Mouse (Mus musculus) thymus, postnatal 25 days (tissue): Measurements from ENCODE around the gene Kcnj5.
A peak's percentile ranks its signal among the peaks of the same experiment; 100 is the strongest.

Experiments used
- DNase-seq: peaks from one replicate; pipeline ENCODE4 v3.0.0; 2022

Gene Kcnj5

DNA sequence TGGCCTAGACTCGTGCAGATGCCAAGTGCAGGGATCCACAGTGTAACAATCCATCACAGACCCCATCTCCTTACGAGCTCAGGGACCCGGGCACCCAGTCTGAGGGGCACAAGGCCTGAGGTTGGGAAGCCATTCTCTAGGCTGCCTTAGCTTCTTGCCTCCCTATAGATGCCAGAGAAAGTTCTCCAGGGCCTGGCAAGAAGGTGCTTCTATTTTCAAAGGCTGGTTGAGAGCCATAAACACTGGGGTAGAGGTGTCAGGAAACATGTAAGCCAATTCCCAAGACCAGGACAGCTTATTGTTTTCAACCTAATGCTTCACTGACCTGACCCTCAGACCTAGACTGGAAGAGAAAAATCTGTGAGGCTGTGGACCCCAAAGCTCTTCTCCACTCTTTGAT lies 28.2 kb downstream of the Kcnj5 start:
- DNase-seq: no peak

DNA sequence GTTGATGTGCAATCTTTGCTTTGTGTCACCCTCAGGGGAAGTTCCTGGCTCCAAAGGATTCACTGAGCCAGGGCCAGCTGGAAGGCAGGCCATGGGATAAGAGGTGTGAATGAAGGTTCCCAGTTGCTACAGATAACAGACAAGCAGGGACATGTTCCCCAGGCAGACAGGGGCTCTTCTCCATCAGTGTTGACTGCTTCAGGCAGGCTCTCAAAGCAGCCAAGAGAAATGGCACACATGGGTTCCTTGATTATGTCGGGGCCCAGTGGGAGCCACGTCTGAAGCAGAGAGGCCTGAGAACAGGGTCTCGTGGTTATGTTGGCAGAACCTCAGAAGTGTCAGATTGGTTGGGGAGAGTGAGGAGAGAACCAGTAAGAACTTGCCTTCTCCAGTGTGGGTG lies 30.1 kb downstream of the Kcnj5 start:
- no peak for DNase-seq

DNA sequence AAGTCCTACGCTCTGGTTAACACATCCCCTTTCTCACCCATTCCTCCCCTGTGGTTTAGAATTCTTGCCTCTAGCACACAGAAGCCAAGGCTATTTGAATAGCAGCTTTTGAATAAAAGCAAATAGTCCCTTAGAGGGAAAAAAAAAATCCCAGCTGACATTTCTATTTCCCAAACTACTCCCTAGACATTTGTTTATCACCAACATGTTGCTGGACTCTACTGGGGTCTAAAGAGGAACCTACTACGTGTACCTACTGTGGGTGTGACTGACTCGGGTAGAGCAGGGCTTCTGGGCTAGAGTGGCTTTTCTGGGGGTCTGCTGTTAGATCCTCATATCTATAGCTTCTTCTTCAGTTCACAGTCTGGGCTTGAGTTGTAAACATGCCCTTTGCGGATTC lies 31.9 kb downstream of the Kcnj5 start:
- no peak for DNase-seq

DNA sequence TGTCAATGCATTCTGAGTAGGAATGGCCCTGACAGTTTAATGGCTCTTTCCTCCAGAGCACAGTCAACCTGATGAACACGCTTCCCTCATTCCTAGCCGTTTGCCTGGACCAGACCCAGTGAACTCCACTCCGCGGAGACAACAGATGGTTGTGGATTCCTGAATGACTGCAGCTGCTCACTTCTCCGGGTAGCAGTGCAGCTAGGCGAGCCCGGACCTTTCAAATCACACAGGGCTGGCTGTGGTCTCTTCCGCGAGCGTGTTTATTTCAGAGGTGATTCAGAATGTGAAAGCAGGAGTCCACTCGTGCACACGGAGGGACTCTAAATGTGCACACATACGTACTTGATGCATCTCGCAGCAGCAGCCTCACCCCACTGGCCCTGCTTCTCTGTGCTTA lies 32.4 kb downstream of the Kcnj5 start:
- DNase-seq: no peak

DNA sequence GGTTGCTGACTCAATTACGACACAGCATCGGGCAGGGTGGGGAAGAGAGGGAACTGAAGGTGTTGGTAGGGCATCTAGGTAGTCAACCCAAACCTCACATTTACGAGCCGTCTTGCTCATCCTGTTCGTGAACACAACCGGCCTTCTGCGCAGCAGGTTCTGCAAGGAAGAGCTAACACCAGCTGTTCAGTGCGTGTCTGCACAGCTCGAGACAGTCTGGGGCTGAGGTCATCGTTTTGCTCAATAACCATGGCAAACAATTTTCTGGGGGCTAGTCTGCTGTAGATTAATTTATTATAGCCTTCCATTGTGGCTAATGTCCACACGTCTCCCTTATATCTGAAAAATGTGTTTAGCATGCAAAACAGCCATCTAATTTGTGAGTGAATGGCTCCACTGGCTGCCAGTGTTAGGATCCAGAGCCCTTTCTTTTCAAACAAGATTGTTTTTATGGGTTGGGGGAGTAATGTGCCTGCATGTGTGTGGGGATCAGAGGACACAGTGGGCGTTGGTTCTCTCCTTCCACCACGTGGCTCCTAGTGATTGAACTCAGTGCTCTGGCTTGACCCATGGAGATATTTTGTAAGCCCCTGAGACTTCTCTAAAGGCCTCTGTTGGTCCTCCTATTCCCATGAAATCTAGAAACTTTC lies 41.5 kb downstream of the Kcnj5 start:
- no peak for DNase-seq

DNA sequence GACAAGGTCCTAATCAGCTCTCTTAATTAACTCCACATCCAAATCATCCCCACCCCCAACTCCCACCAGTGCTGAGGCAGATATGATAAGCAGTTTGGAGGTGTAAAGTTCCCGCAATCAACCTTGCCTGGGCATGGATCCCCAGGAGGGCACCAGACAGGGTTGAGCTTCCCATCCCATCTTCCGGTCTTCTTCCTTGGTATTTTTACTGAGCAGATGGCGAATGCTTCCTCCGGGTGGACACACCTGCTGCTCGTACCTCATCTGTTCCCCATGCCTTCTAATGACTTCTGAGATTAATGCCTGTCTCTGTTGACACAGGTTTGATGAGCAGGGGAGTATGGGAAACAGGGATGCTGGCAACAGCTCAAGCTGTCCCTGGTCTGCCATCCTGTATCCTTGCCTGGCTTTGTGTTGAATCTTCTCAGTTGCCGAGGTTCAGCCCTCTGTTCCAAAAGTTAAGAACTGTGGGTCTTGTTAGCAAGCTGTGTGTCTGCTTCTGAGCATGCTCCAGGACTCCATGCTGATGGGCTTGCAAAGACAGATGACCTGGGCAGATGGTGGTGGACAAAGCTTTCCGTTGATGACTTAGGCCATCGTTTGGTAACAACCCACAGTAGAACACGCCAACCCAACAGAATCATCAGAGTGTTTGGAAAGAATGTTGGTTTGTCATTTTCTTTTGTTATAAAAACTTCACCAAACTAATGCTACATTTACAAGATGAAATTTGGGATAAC lies 48.9 kb downstream of the Kcnj5 start:
- no peak for DNase-seq

DNA sequence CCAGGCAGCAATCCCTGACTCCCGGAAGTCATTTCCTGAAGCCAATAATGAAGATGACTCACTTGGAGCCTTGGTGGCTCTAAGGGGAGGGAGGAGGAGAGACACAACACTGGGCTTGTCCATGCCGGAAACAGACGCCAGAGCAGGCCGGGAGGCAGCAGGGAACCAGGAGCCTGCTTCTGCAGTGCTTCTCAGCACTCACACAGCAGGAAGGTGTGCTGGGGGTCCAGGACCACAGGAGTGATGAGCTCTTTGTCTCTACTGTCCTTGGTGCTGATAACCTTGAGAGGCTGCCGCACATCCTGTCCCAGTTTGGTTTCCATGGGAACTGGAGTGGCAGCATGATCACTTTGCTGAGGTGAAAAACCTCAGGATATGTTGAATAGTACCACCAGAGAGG lies 51.5 kb downstream of the Kcnj5 start:
- DNase-seq: no peak

DNA sequence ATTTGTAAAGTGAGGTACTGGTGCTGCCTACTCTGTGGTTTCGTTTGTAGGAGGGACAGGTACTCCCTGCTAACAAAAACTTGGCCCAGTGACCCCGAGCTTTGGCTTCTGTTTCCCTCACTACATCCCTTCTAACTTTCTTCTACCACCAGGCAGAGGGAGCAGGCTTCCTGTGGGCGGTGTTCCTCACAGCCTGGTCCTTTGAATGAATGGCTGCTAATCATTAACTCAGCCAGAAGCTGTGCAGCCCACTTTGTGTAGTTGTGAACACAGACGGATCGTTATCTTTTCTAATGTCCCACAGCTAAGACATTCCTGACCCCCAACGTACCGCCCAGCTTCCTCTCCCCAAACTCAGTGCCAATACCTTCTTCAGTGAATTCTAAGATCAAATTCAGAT lies 52.5 kb downstream of the Kcnj5 start:
- no peak for DNase-seq

DNA sequence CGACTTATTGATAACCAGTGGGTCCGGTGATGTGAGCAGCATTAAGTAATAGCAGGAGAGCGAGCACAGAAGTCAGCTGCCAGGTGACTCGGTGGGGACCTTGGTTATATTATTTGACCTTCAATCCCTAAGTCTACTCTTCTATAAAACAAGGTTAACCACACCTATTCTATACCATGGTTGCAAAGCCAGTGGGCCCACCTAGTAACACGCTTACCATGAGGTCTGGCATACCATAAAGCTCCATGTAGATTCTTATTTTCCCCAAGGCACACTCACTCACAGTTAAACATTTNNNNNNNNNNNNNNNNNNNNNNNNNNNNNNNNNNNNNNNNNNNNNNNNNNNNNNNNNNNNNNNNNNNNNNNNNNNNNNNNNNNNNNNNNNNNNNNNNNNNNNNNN lies 60.6 kb downstream of the Kcnj5 start:
- no peak for DNase-seq

DNA sequence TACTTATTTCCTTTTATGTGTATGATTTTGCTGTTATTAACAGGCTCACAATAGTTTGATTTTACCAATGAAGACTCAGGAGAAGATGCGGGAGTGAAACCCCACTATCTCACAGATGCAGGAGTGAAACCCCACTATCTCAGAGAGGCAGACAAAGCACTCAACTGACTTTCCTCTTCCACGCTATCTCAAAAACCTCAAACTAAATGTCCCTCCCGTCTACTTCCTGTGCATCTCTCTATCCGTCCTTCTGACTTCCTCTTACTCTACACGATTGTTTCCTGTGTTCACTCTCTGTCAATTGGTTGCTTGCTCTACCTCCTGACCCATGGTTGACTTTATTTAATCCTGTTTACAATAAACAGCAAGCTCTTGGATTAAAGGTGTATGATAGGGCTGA lies 63.7 kb downstream of the Kcnj5 start:
- DNase-seq: no peak

DNA sequence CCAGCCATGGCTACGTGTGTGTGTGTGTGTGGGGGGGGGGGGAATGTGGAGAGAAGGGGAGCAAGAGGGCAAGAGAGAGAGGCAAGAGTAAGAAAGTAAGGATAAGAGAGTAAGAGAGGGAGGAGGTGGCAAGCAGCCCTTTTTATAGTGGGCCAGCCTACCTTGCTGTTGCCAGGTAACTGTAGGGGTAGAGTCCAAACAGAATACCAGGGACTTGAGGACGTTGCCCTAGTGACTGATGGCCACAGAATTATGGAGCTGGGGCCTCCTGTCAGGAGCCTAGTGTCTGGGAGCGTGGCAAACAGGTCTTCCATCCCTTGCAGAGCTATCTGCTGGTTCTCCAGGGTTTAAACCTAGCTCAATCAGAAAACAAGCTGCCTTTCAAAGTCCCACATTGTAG lies 64.4 kb downstream of the Kcnj5 start:
- DNase-seq: no peak

DNA sequence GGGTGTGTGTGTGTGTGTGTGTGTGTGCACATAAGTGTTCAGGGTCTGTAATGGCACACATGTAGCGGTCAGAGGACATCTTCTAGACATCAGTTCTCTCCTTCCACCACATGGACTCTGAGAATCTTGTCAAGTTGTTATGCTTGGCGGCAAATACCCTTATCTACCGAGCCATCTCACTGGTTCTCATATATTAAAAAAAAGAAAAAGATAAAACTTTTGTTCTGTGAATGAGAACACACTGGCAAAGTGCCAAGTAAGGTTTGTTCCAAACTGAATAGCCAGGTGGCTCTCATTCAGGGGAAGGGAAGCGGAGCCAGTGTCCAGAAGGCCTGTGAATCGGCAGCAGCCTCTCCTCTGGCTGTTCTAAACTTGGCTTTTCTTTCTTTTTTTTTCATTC lies 66.1 kb downstream of the Kcnj5 start:
- DNase-seq: no peak

DNA sequence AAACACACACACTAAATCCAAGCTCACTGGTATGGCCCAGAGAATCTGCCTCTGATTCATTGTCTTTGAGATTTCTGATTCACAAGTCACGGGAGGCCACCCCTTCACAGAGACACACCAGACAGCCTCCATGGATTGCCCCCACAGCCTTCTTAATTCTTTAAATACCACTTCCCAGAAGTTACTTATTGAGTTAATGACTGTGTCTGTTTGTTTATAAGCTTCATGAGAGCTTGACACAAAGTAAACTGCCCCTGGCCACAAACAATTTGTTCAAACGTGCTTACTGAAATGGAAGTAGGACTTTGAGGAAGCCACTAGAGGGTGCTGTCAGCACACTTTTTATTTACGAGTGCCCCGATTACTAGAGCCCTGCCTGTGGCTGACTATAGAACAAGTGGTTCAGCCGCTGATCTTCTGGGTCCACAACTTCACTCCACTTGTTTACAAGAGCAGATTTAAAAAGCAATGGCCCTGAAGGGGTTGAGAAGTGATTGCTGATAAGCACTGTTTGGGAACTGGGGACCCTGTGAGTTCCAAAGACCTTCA lies 72.2 kb downstream of the Kcnj5 start:
- DNase-seq: peak; percentile 55
